Mouse (Mus musculus) embryonic facial prominence, embryonic 15.5 days (tissue): ENCODE measurements around the gene Gnai2. TPM values are rescaled to one million over a fixed set of nuclear protein-coding genes. Genes with fewer than 3 reads are reported as not detected.

ENCODE experiments used
- ATAC-seq: fragments of 200-750 bp; cut with Nextera tagmentation; 2 replicates; pipeline ENCODE4 v1.8.0; 2017; ENCODE audit warnings: low read depth, moderate TSS enrichment; ENCODE audit not compliant: insufficient number of reproducible peaks, low FRiP score, low TSS enrichment
- H3K27ac ChIP-seq: fragments of 300-500 bp; sonication (generic); replicated peaks from 2 replicates; pipeline ENCODE4 v1.5.1; 2015; ENCODE audit warnings: mild to moderate bottlenecking, inconsistent platforms
- H3K27me3 ChIP-seq: fragments of 300-500 bp; sonication (generic); 2 replicates; pipeline ENCODE4 v1.6.1; 2015; ENCODE audit warnings: inconsistent platforms
- H3K36me3 ChIP-seq: fragments of 300-500 bp; sonication (generic); 2 replicates; pipeline ENCODE4 v1.6.1; 2015; ENCODE audit warnings: mild to moderate bottlenecking, inconsistent platforms
- H3K4me1 ChIP-seq: fragments of 300-500 bp; sonication (generic); 2 replicates; pipeline ENCODE4 v1.6.1; 2015; ENCODE audit warnings: inconsistent platforms
- H3K4me2 ChIP-seq: fragments of 300-500 bp; sonication (generic); replicated peaks from 2 replicates; pipeline ENCODE4 v1.6.1; 2015; ENCODE audit warnings: mild to moderate bottlenecking, inconsistent platforms
- H3K4me3 ChIP-seq: fragments of 300-500 bp; sonication (generic); replicated peaks from 2 replicates; pipeline ENCODE4 v1.5.1; 2015; ENCODE audit warnings: mild to moderate bottlenecking, inconsistent platforms
- H3K9ac ChIP-seq: fragments of 300-500 bp; sonication (generic); 2 replicates; pipeline ENCODE4 v1.6.1; 2015; ENCODE audit warnings: inconsistent platforms
- H3K9me3 ChIP-seq: fragments of 300-500 bp; sonication (generic); replicated peaks from 2 replicates; pipeline ENCODE4 v1.6.1; 2016; ENCODE audit warnings: inconsistent platforms
- WGBS: fragments of 180-500 bp; shearing (Covaris S2); methylation state at CpG from one replicate; pipeline ENCODE4 v1.1.7; 2015; 5-methylcytosine and 5-hydroxymethylcytosine counted together
- polyA plus RNA-seq: library from polyadenylated mRNA; unstranded; fragments of >200 nt; fragmentation: Nextera tagmentation; extraction: Ambion mirVana; gene quantifications from 2 replicates; pipeline ENCODE4 v1.2.1, GENCODE M21; 2015

Gene Gnai2
- polyA plus RNA-seq, 1 experiment from 2014 or later = 459 TPM

DNA sequence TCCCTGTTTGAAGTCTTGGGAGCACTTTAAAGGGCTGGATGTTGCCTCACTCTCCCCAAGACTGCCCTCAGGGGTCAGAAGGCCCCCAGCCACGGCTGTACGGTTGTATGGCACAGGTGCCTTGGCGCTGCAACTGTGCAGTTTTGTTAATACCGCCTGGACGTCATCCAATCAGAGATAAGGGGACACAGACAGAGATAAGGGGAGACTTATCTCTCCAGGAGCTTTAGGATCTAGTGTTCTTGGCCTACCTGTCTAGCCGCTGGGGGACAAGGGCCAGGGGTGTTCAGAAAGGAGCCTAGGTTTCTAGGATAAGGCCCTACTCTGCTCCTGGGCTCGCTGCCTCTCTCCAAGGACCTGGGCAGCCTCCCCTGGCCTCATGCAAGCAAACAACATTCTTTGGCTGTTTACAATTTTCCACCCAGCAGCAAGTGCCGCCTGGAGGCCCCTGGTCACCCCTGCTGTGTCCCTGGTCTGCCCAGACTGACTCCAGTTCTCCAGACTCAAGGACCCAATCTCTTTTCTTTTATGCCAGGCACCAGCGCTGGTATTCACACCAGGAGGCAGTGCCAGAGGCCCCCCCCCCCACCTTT lies 27.4 kb downstream of the Gnai2 start:
- peaks cover 85% of the 10 kb centered on the region for H3K4me1 ChIP-seq

DNA sequence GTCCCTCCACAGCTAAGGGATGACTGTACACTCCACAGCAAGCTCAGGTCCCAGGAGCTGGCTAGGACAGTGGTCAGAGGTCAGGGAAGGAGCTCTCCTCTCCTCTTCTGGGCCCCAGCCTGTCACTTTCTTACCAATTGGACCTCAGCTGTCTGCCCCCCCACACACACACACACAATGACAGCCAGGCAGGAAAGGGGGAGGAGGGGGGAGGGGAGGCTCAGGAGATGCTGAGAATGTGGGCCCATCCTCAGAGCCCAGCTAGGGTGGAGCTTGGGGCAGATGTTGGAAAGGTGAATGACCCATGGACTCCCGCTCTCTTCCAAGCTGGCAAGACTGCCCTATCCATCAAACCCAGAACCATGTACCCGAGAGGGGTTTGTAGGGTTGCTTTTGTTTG lies 28.1 kb downstream of the Gnai2 start:
- 85% methylated on average over 2 of the region's 2 CpGs for WGBS
- ATAC-seq = no peak
- peak overlapping the region; percentile 35 for H3K4me2 ChIP-seq
- peaks cover 85% of the 10 kb centered on the region for H3K4me1 ChIP-seq
- H3K36me3 ChIP-seq = no peaks in the 10 kb centered on the region
- no peaks in the 10 kb centered on the region for H3K27me3 ChIP-seq
- H3K27ac ChIP-seq = 0 out of 2 replicates have a peak overlapping the region, but pooled peaks have one; percentile 48
- no peak overlapping the region for H3K9ac ChIP-seq
- H3K9me3 ChIP-seq = no peaks in the 10 kb centered on the region
- peak overlapping the region; percentile 17; the same call in 1 of the 2 replicates for H3K4me3 ChIP-seq

More for the DNA sequence above, 27.4 kb downstream of the Gnai2 start:
- H3K9me3 ChIP-seq = no peaks in the 10 kb centered on the region
- H3K4me2 ChIP-seq = peak overlapping the region; percentile 35
- no peaks in the 10 kb centered on the region for H3K36me3 ChIP-seq
- peak overlapping the region; percentile 48; the same call in 1 of the 2 replicates for H3K27ac ChIP-seq
- H3K27me3 ChIP-seq = no peaks in the 10 kb centered on the region
- 50% methylated on average over 9 of the region's 9 CpGs for WGBS
- 0 out of 2 replicates have a peak overlapping the region, but pooled peaks have one; percentile 4 for H3K9ac ChIP-seq
- no peak for ATAC-seq
- H3K4me3 ChIP-seq = no peak overlapping the region

DNA sequence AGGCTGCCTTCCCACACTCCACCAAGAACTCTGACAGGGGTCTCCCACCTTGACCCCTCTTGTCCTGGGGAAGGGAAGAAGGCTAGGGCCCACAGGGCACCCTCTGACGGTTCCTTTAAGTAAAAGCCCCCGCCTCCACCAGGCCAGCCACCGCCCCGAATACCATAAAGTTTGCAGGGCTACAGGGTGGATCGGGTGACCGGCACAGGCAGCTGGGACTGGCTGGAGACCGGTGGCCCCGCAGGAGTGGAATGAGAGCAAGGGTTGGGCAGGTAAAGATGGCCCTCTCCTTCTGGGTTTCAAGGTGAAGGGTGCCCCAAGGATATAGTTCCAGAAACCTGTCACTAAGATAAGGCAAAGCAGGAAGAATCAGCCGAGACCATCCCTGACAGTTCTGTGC lies 28.6 kb downstream of the Gnai2 start:
- Histone ChIP-seq H3K36me3 (no peaks in the 10 kb centered on the region), H3K9ac (no peak overlapping the region), H3K27ac (peak overlapping the region; percentile 55), H3K4me2 (peak overlapping the region; percentile 35), H3K27me3 (no peaks in the 10 kb centered on the region), H3K9me3 (no peaks in the 10 kb centered on the region), H3K4me3 (peak overlapping the region; percentile 17; the same call in 1 of the 2 replicates), H3K4me1 (peaks cover 81% of the 10 kb centered on the region)
- 9% methylated on average over 9 of the region's 9 CpGs for WGBS
- no peak for ATAC-seq

DNA sequence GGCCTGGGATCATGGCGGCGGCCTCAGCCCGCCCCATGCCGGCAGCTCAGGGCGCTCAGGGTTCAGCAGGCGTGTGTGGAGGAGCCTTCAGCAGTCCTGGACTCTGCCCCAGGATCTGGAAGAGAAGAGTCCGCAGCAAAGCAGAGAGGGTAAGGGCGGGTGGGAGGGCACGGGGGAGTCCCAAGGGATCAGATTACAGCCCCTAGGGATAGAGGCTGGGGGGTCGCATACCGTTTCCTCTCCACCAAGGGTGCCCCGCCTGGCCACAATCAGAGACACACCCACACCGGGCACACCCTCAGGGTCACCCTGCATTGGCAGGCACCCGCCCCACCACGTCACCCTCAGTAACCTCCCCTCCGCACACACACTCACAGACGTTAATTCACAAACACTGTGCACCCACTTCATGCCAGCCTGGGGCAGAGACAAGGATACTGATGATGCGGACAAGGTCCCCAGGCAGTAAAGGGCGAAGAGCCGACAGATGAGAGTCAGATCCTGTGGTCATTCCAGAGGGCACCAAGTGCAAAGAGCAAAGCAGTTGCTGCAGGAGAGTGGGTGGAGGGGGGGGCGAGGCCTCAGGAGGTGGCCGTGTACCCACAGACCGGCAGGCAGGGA lies 30.0 kb downstream of the Gnai2 start:
- Histone ChIP-seq H3K27me3 (no peaks in the 10 kb centered on the region), H3K27ac (peak overlapping the region; percentile 73), H3K36me3 (no peaks in the 10 kb centered on the region), H3K9ac (no peak overlapping the region), H3K4me2 (peak overlapping the region; percentile 34), H3K4me1 (peaks cover 74% of the 10 kb centered on the region), H3K4me3 (peak overlapping the region; percentile 26), H3K9me3 (no peaks in the 10 kb centered on the region)
- peak; percentile 18; the same call in 1 of the 2 replicates for ATAC-seq
- WGBS = 31% methylated on average over 23 of the region's 23 CpGs

DNA sequence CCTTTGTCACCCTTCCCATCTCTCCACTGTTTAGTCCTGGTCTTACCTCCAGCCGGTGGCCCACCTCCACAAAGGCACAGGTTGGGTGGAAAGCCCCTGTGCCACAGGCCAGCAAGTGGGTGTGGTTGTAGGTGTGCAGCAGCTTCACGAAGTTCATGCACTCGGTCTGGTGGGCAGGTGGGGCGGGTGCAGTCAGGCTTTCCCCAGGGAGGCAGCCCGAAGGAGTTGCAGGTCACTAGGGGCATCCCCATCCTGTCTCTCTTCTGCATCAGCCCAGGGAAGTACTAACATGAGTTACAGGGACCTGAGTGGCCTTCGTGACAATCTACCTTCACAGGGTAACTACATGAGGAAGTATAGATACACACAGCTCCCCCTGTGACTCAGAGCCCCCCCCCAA lies 31.9 kb downstream of the Gnai2 start:
- 72% methylated on average over 6 of the region's 6 CpGs for WGBS
- Histone ChIP-seq H3K4me3 (no peak overlapping the region), H3K9me3 (no peaks in the 10 kb centered on the region), H3K36me3 (no peaks in the 10 kb centered on the region), H3K27me3 (no peaks in the 10 kb centered on the region), H3K9ac (no peak overlapping the region), H3K4me1 (peaks cover 58% of the 10 kb centered on the region), H3K4me2 (no peak overlapping the region), H3K27ac (no peak overlapping the region)
- ATAC-seq = no peak

DNA sequence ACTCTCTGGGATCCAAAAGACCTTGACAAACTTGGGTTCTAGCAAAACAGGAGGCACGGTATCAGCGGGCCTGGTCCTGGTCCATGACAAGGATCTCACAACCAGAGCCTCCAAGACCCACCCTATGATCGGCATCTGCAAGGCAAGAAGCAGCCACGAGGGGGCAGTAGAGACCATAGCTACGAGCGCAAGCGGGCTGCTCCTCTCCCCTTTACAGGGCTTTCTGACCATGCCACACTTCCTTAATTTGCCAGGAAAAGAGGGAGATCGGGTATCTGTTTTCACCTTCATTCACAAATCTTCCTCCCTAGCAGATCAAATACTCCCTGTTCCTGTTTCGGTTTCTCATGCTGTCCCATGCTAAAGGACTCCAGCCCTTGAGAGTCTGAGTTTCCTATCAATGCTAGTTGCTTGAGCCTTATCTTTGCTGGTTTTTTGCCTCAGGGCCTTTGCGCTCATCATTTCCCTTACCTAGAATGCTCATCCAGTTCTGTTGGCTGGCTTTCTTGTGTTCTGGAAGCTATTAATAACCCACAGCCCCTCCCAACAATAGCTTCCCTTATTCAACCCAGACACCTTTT lies 33.0 kb downstream of the Gnai2 start:
- Histone ChIP-seq H3K4me2 (0 out of 2 replicates have a peak overlapping the region, but pooled peaks have one; percentile 4), H3K27ac (peak overlapping the region; percentile 45; the same call in 1 of the 2 replicates), H3K27me3 (no peaks in the 10 kb centered on the region), H3K36me3 (no peaks in the 10 kb centered on the region), H3K9me3 (no peaks in the 10 kb centered on the region), H3K9ac (0 out of 2 replicates have a peak overlapping the region, but pooled peaks have one; percentile 9), H3K4me3 (no peak overlapping the region), H3K4me1 (peaks cover 47% of the 10 kb centered on the region)
- WGBS = 7% methylated on average over 10 of the region's 10 CpGs
- peak; percentile 23; the same call in 1 of the 2 replicates for ATAC-seq

DNA sequence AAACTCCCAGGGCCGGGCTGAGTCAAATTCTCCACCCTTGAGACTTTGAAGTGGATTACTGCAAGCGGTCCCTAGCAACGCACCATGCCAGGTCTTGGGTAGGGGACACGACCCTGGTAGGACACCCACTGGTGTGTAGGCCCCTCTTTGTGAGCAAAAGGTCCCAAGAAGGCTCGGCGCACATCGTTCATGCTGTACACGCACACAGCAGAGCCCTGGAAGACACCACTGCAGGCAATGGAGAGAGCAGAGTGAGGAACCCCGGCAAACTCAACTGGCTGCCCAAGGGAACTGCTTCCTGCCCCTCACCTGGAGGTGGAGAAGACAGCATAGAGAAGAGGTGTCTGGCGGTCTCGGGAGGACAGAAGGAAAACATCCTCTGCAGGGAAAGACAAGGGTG lies 33.9 kb downstream of the Gnai2 start:
- Histone ChIP-seq H3K9ac (no peak overlapping the region), H3K9me3 (no peaks in the 10 kb centered on the region), H3K4me2 (no peak overlapping the region), H3K27me3 (no peaks in the 10 kb centered on the region), H3K36me3 (no peaks in the 10 kb centered on the region), H3K27ac (no peak overlapping the region), H3K4me1 (peaks cover 38% of the 10 kb centered on the region), H3K4me3 (no peak overlapping the region)
- 86% methylated on average over 11 of the region's 11 CpGs for WGBS
- ATAC-seq = no peak

DNA sequence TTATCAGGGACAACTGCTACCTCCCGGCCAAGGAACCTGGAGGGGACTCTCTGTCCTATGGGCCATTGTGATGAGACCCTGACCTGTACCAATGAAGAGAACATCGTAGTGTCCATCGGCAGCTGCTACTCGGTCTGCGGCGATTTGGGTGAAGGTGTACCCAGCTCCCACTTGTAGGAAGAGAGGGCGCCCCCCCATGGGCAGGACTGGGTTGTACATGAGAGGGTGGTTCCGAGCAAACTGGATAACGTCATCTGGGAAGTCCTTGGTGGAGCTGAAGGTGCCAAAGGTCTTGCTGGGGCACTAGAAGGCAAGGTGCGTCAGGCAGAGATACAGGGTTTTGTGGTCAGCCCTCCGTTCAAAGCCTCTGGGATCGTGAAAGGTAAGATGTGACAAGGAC lies 34.4 kb downstream of the Gnai2 start:
- Histone ChIP-seq H3K4me1 (peaks cover 35% of the 10 kb centered on the region), H3K4me2 (no peak overlapping the region), H3K9me3 (no peaks in the 10 kb centered on the region), H3K27ac (no peak overlapping the region), H3K4me3 (no peak overlapping the region), H3K9ac (no peak overlapping the region), H3K27me3 (no peaks in the 10 kb centered on the region), H3K36me3 (no peaks in the 10 kb centered on the region)
- no peak for ATAC-seq
- WGBS = 78% methylated on average over 12 of the region's 12 CpGs

DNA sequence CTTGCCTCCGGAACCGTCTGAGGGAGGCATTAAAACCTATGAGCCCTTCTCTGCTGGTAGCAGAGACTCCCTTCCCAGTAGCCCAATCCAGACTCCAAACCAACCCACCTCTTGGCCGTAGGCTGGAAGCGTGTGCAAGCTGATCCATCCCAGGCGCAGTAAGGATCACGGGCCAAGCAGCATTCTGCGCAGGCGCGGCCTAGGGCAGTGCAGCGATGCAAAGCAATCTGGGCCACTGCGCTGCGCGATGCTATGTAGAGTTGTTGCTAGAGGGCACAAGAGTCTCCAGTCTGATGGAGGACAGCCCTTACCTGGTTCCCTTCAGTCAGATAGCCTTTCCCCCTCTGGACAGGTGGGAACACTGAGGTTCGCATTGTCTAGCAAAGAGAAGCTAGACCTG lies 35.3 kb downstream of the Gnai2 start:
- no peaks in the 10 kb centered on the region for H3K27me3 ChIP-seq
- H3K4me3 ChIP-seq = no peak overlapping the region
- 0 out of 2 replicates have a peak, but pooled peaks cover under 1% of the 10 kb centered on the region for H3K36me3 ChIP-seq
- no peak overlapping the region for H3K27ac ChIP-seq
- no peak overlapping the region for H3K4me2 ChIP-seq
- no peak overlapping the region for H3K9ac ChIP-seq
- 58% methylated on average over 14 of the region's 14 CpGs for WGBS
- no peak for ATAC-seq
- no peaks in the 10 kb centered on the region for H3K9me3 ChIP-seq
- peaks cover 27% of the 10 kb centered on the region for H3K4me1 ChIP-seq

DNA sequence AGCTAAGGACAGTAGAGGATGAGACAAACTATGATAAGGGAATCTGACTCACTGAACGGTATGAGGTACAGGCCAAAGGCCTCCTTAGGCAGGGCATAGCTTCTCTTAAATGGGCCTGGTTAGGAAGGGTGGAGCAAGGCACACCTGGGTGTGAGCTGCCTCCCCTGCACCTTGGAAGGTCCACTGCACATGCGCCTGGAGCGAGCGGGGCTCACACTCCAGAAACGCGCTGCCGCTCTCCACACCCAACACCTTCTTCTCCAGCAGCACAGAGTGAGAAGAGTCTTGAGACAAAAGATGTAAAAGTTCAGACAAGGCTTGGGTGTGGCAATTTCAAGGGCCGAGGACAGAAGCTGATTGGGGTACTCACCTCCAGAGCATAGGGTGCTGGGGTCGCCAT lies 35.7 kb downstream of the Gnai2 start:
- no peak for ATAC-seq
- 84% methylated on average over 9 of the region's 9 CpGs for WGBS
- Histone ChIP-seq H3K27ac (no peak overlapping the region), H3K36me3 (peaks cover 5% of the 10 kb centered on the region), H3K4me2 (no peak overlapping the region), H3K9me3 (no peaks in the 10 kb centered on the region), H3K27me3 (no peaks in the 10 kb centered on the region), H3K4me3 (no peak overlapping the region), H3K4me1 (peaks cover 23% of the 10 kb centered on the region), H3K9ac (no peak overlapping the region)

DNA sequence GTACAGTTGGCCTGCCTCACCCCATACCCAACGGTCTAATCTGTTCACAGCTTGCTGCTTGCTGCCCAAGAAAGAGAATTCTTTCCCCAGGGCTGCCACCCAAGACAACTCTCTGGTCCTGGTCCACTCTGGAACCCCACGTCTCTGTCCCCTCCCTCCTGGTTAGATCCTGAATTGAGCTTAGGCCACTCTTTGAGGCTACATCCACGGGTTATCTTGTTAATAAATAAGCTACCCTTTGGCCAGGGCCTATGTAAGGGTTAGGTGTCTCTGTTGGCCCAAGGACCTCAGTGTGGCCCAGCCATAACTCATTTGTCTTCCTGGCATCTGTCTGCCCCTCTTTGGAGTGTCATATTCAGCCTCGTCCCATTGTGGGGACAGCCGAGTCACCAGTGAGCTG lies 36.8 kb downstream of the Gnai2 start:
- no peak for ATAC-seq
- Histone ChIP-seq H3K9me3 (no peaks in the 10 kb centered on the region), H3K4me2 (no peak overlapping the region), H3K9ac (no peak overlapping the region), H3K4me3 (no peak overlapping the region), H3K36me3 (peaks cover 15% of the 10 kb centered on the region), H3K27ac (no peak overlapping the region), H3K4me1 (peaks cover 12% of the 10 kb centered on the region), H3K27me3 (no peaks in the 10 kb centered on the region)
- 82% methylated on average over 5 of the region's 5 CpGs for WGBS
